Mouse (Mus musculus): ENCODE results near the gene Metap1d. TPM values are rescaled to one million over a fixed set of nuclear protein-coding genes. Genes with fewer than 3 reads are reported as not detected.

Gene Metap1d
- polyA plus RNA-seq, 1 experiment from 2014 or later = 43.1 TPM

DNA sequence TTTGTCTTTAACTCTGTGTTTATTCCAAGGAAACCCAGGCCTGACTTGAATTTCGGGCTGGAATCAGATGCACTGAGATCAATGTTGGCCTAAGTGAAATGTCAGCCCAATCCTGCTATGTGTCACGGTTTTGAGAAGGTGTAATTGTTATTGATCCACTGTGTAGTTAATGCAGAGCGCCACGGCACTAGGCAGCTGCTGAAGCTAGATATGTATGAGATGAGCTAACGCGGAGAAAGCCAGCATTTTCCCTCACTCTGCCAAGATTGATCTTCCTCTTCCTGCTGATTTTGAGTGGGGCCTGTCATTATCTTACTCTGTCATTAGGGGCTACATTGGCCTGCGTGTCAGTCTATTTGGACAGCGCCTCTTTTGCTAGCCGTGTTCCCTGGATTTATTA is 59.2 kb downstream of the Metap1d start:
- Histone ChIP-seq H3K9ac (ENCODE audit: low read length) (no peak overlapping the region), H3K27ac (replicated peaks in 1 of 2; ENCODE audit: control insufficient read depth in 1 of 2, insufficient read depth in 1 of 2, low read depth in 2 of 2, low read length in 2 of 2) (no peak overlapping the region), H3K9me3 (ENCODE audit: control insufficient read depth, low read length) (no peaks in the 10 kb centered on the region), H3K4me1 (ENCODE audit: control insufficient read depth in 2 of 2, insufficient read depth in 2 of 2, low read length in 2 of 2) (no peaks in the 10 kb centered on the region), H3K36me3 (ENCODE audit: control insufficient read depth, insufficient read depth, low read length) (no peaks in the 10 kb centered on the region; the same call in 1 of the 2 replicates), H3K4me2 (ENCODE audit: low read length) (no peak overlapping the region), H3K4me3 (ENCODE audit: control insufficient read depth in 1 of 2, insufficient read depth in 1 of 2, low read depth in 1 of 2, low read length in 2 of 2) (no peak overlapping the region), H3K27me3 (ENCODE audit: control insufficient read depth, insufficient read depth, low read length) (no peaks in the 10 kb centered on the region)
- 82% methylated on average over 9 of the region's 9 CpGs for WGBS
- ATAC-seq (ENCODE audit: insufficient number of reproducible peaks, insufficient read depth, low FRiP score, low read depth) = no peak

DNA sequence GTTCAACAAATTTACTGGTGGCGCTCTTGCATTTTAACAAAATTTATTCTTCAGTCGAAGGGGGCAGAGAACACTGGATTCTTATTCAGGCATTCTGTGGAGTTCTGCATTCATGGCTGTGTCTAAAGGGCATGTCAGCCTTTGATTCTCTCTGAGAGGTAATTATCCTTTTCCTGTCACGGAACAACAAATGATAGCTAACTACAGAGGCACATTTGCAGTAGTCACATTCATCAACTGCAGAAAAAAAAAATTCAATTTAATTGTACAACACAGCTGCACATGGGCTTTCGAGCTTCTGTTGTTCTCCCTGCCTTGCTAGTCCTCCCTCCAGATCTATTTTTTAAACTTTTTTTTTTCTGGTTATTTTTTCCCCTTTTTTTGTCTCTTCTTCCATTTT is 63.9 kb downstream of the Metap1d start:
- no peak overlapping the region for H3K27ac ChIP-seq (replicated peaks in 1 of 2; ENCODE audit: control insufficient read depth in 1 of 2, insufficient read depth in 1 of 2, low read depth in 2 of 2, low read length in 2 of 2)
- no peak overlapping the region for H3K9ac ChIP-seq (ENCODE audit: low read length)
- no peaks in the 10 kb centered on the region for H3K4me1 ChIP-seq (ENCODE audit: control insufficient read depth in 2 of 2, insufficient read depth in 2 of 2, low read length in 2 of 2)
- WGBS = 83% methylated on average over 4 of the region's 4 CpGs
- peaks cover 18% of the 10 kb centered on the region for H3K27me3 ChIP-seq (ENCODE audit: control insufficient read depth, insufficient read depth, low read length)
- no peak overlapping the region for H3K4me2 ChIP-seq (ENCODE audit: low read length)
- H3K36me3 ChIP-seq (ENCODE audit: control insufficient read depth, insufficient read depth, low read length) = no peaks in the 10 kb centered on the region; the same call in 1 of the 2 replicates
- H3K4me3 ChIP-seq (ENCODE audit: control insufficient read depth in 1 of 2, insufficient read depth in 1 of 2, low read depth in 1 of 2, low read length in 2 of 2) = no peak overlapping the region
- no peak for ATAC-seq (ENCODE audit: insufficient number of reproducible peaks, insufficient read depth, low FRiP score, low read depth)
- no peaks in the 10 kb centered on the region for H3K9me3 ChIP-seq (ENCODE audit: control insufficient read depth, low read length)

DNA sequence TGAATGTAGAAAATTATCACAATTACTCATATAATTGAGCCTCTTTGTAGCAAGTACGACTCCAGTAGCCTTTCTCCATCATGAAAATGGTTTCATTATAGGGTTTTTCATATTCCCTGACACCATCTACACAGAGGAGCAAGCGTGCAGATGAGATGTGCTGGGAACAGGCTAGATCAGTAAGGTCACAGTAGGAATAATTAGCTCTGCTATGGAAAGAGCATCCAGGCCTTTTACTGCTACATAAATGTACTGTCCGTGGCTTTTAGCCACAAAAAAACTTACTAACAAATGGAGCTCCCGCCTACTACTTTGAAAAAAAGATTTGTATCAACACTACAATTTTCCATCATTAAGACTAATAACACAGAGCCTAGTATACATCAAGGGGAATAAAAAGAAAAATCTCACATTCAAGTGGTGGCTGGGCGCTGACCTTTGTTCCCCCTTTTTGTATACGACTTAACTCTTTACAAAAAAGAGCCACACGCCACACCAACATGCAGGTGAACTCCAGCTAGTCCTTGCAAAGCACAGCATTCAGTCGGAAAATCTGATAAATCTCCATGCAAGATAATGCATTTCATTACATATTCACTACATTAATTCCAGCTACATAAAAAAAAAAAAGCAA is 64.5 kb downstream of the Metap1d start:
- no peak overlapping the region for H3K4me2 ChIP-seq (ENCODE audit: low read length)
- 81% methylated on average over 8 of the region's 8 CpGs for WGBS
- ATAC-seq (ENCODE audit: insufficient number of reproducible peaks, insufficient read depth, low FRiP score, low read depth) = no peak
- H3K4me1 ChIP-seq (ENCODE audit: control insufficient read depth in 2 of 2, insufficient read depth in 2 of 2, low read length in 2 of 2) = no peaks in the 10 kb centered on the region
- no peaks in the 10 kb centered on the region for H3K9me3 ChIP-seq (ENCODE audit: control insufficient read depth, low read length)
- no peak overlapping the region for H3K4me3 ChIP-seq (ENCODE audit: control insufficient read depth in 1 of 2, insufficient read depth in 1 of 2, low read depth in 1 of 2, low read length in 2 of 2)
- no peak overlapping the region for H3K9ac ChIP-seq (ENCODE audit: low read length)
- no peak overlapping the region for H3K27ac ChIP-seq (replicated peaks in 1 of 2; ENCODE audit: control insufficient read depth in 1 of 2, insufficient read depth in 1 of 2, low read depth in 2 of 2, low read length in 2 of 2)
- peaks cover 24% of the 10 kb centered on the region for H3K27me3 ChIP-seq (ENCODE audit: control insufficient read depth, insufficient read depth, low read length)
- H3K36me3 ChIP-seq (ENCODE audit: control insufficient read depth, insufficient read depth, low read length) = no peaks in the 10 kb centered on the region

DNA sequence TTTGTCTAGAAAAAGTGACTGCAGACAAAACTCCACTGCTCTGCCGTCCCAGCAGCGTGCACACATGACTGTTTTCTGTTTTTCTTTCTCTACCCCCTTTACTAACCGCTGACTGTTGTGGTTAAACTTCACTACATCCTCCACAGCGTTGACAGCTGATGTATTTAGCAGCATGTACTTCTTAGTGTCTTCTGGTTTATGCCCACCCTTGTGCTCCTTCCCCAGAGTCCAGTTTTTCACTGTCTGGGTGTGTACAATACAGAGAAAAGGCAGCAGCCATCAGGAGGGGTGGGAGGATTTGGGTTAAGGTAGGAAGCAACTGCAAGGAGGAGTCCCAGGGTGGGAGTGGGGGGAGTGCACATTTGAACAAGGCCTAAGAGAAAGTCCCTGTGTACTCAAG is 69.8 kb downstream of the Metap1d start:
- ATAC-seq (ENCODE audit: insufficient number of reproducible peaks, insufficient read depth, low FRiP score, low read depth) = no peak
- 37% methylated on average over 4 of the region's 4 CpGs for WGBS
- H3K27ac ChIP-seq (replicated peaks in 1 of 2; ENCODE audit: control insufficient read depth in 1 of 2, insufficient read depth in 1 of 2, low read depth in 2 of 2, low read length in 2 of 2) = no peak overlapping the region
- no peaks in the 10 kb centered on the region for H3K36me3 ChIP-seq (ENCODE audit: control insufficient read depth, insufficient read depth, low read length)
- no peak overlapping the region for H3K4me3 ChIP-seq (ENCODE audit: control insufficient read depth in 1 of 2, insufficient read depth in 1 of 2, low read depth in 1 of 2, low read length in 2 of 2)
- no peaks in the 10 kb centered on the region for H3K4me1 ChIP-seq (ENCODE audit: control insufficient read depth in 2 of 2, insufficient read depth in 2 of 2, low read length in 2 of 2)
- H3K9ac ChIP-seq (ENCODE audit: low read length) = no peak overlapping the region
- H3K27me3 ChIP-seq (ENCODE audit: control insufficient read depth, insufficient read depth, low read length) = peaks cover 75% of the 10 kb centered on the region
- no peak overlapping the region for H3K4me2 ChIP-seq (ENCODE audit: low read length)
- no peaks in the 10 kb centered on the region for H3K9me3 ChIP-seq (ENCODE audit: control insufficient read depth, low read length)

DNA sequence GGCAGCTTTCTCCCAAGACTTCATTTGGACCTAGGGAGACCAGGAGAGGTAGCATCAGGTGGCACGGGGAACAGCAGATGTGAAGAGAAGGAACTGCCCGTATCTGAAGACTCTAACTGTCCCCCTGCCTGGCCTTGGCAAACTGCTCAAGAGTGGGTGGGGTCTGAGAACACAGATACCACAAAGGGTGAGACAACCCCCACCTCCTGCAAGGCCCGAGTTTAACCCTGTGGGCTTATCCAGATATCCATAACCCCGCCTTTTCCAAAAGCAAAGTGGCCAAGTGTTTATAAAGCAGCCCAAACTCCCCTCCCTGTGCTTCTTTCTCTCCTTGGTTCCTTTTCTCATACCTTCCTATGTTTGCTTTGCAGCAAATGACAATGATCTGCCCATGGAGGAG is 70.4 kb downstream of the Metap1d start:
- ATAC-seq (ENCODE audit: insufficient number of reproducible peaks, insufficient read depth, low FRiP score, low read depth) = no peak
- H3K9ac ChIP-seq (ENCODE audit: low read length) = no peak overlapping the region
- WGBS = 47% methylated on average over 4 of the region's 4 CpGs
- no peaks in the 10 kb centered on the region for H3K36me3 ChIP-seq (ENCODE audit: control insufficient read depth, insufficient read depth, low read length)
- H3K27ac ChIP-seq (replicated peaks in 1 of 2; ENCODE audit: control insufficient read depth in 1 of 2, insufficient read depth in 1 of 2, low read depth in 2 of 2, low read length in 2 of 2) = no peak overlapping the region
- H3K4me1 ChIP-seq (ENCODE audit: control insufficient read depth in 2 of 2, insufficient read depth in 2 of 2, low read length in 2 of 2) = peaks cover 0 to under 1% of the 10 kb centered on the region in 2 experiments; a peak in 1 of 4 replicates
- peaks cover 80% of the 10 kb centered on the region for H3K27me3 ChIP-seq (ENCODE audit: control insufficient read depth, insufficient read depth, low read length)
- H3K9me3 ChIP-seq (ENCODE audit: control insufficient read depth, low read length) = no peaks in the 10 kb centered on the region
- no peak overlapping the region for H3K4me2 ChIP-seq (ENCODE audit: low read length)
- no peak overlapping the region for H3K4me3 ChIP-seq (ENCODE audit: control insufficient read depth in 1 of 2, insufficient read depth in 1 of 2, low read depth in 1 of 2, low read length in 2 of 2)

DNA sequence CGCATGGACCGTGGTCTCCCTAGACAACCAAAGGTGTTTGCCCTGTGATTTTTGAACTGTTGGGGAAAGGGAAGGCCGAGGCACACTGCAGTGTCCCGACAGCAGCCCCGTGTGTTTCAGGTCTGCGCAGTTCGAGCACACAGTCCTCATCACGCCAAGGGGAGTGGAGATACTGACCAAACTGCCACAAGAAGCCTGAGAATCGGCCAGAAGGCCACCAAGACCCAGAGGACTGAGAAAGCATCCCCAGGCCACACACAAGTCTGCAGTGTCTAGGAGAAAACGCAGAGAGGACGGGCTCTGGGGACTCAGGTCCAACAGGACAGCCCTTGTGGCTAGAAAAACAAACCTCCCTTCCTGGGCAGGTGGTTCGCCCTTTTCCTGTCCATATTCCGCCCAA is 71.7 kb downstream of the Metap1d start:
- Histone ChIP-seq H3K4me1 (ENCODE audit: control insufficient read depth in 2 of 2, insufficient read depth in 2 of 2, low read length in 2 of 2) (peaks cover 0 to 11% of the 10 kb centered on the region in 2 experiments; a peak in 3 of 4 replicates), H3K27ac (replicated peaks in 1 of 2; ENCODE audit: control insufficient read depth in 1 of 2, insufficient read depth in 1 of 2, low read depth in 2 of 2, low read length in 2 of 2) (no peak overlapping the region), H3K36me3 (ENCODE audit: control insufficient read depth, insufficient read depth, low read length) (no peaks in the 10 kb centered on the region), H3K9ac (ENCODE audit: low read length) (no peak overlapping the region), H3K9me3 (ENCODE audit: control insufficient read depth, low read length) (no peaks in the 10 kb centered on the region), H3K4me3 (ENCODE audit: control insufficient read depth in 1 of 2, insufficient read depth in 1 of 2, low read depth in 1 of 2, low read length in 2 of 2) (no peak overlapping the region), H3K4me2 (ENCODE audit: low read length) (no peak overlapping the region), H3K27me3 (ENCODE audit: control insufficient read depth, insufficient read depth, low read length) (peaks cover 93% of the 10 kb centered on the region)
- no peak for ATAC-seq (ENCODE audit: insufficient number of reproducible peaks, insufficient read depth, low FRiP score, low read depth)
- WGBS = 38% methylated on average over 13 of the region's 13 CpGs

DNA sequence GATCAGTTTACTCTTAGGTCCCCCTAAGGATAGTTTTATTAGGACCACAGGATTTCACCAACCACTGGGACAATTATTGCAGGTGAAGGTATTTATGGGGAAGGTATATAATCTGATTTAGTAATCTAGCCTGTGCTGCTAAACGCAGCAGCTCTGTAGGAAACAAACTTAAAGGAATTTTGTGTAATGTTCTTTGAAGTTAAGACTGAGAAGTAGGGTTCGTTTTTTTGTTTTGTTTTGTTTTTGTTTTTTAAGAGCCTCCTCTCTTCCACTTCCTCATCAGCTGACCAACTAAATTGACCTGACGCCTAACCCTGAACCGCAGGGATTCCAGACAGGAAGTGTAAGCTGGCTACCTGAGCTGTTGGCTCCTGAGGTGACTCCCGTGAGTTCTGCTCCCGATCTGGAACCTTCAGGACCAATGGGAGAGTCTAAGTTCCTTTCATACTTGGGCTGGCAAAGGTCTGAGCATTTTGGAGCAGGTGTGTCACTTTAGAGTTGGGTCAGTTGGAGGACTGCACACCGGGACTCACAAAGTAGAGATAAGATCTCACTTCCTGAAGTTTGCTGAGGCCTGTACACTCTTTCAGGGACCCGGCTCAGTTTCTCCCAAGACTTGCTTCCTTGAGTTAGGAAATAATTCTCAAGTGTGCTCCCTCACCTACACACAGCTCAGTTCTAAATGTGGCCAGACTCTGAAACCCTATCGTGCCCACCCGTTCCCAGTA is 73.7 kb downstream of the Metap1d start:
- Histone ChIP-seq H3K4me1 (ENCODE audit: control insufficient read depth in 2 of 2, insufficient read depth in 2 of 2, low read length in 2 of 2) (peaks cover 3 to 14% of the 10 kb centered on the region in 2 experiments; a peak in 3 of 4 replicates), H3K4me2 (ENCODE audit: low read length) (no peak overlapping the region), H3K4me3 (ENCODE audit: control insufficient read depth in 1 of 2, insufficient read depth in 1 of 2, low read depth in 1 of 2, low read length in 2 of 2) (no peak overlapping the region), H3K9me3 (ENCODE audit: control insufficient read depth, low read length) (no peaks in the 10 kb centered on the region), H3K27me3 (ENCODE audit: control insufficient read depth, insufficient read depth, low read length) (peaks cover 97% of the 10 kb centered on the region), H3K9ac (ENCODE audit: low read length) (no peak overlapping the region), H3K36me3 (ENCODE audit: control insufficient read depth, insufficient read depth, low read length) (no peaks in the 10 kb centered on the region), H3K27ac (replicated peaks in 1 of 2; ENCODE audit: control insufficient read depth in 1 of 2, insufficient read depth in 1 of 2, low read depth in 2 of 2, low read length in 2 of 2) (no peak overlapping the region)
- WGBS = 5% methylated on average over 10 of the region's 10 CpGs
- ATAC-seq (ENCODE audit: insufficient number of reproducible peaks, insufficient read depth, low FRiP score, low read depth) = no peak

All from heart, embryonic 14.5 days (tissue).